Mouse (Mus musculus) kidney, postnatal 0 days (tissue): ENCODE results near the gene Atg16l2. TPM values are rescaled to one million over a fixed set of nuclear protein-coding genes. Genes with fewer than 3 reads are reported as not detected.

ENCODE experiments used
- ATAC-seq: fragments of 200-750 bp; cut with Nextera tagmentation; replicated peaks from 2 replicates; pipeline ENCODE4 v1.8.0; 2017; ENCODE audit warnings: low read depth, moderate number of reproducible peaks, moderate TSS enrichment, moderate library complexity; ENCODE audit not compliant: low FRiP score
- DNase-seq: peaks from one replicate; pipeline ENCODE4 v3.0.0-alpha.2; 2016; ENCODE audit warnings: low spot score
- H3K27ac ChIP-seq: fragments of 300-500 bp; sonication (generic); 2 replicates; pipeline ENCODE4 v1.5.1; 2014; ENCODE audit warnings: mild to moderate bottlenecking
- H3K27me3 ChIP-seq: fragments of 300-500 bp; sonication (generic); 2 replicates; pipeline ENCODE4 v1.6.1; 2014; ENCODE audit warnings: low read length, mixed read lengths; ENCODE audit not compliant: insufficient read depth
- H3K36me3 ChIP-seq: fragments of 300-500 bp; sonication (generic); 2 replicates; pipeline ENCODE4 v1.6.1; 2014; ENCODE audit warnings: low read length, mixed read lengths; ENCODE audit not compliant: insufficient read depth
- H3K4me1 ChIP-seq: fragments of 300-500 bp; sonication (generic); replicated peaks from 2 replicates; pipeline ENCODE4 v1.6.1; 2014; ENCODE audit warnings: antibody characterized with exemption, low read length, mixed read lengths; ENCODE audit not compliant: insufficient read depth
- H3K4me2 ChIP-seq: fragments of 300-500 bp; sonication (generic); 2 replicates; pipeline ENCODE4 v1.6.1; 2014; ENCODE audit warnings: mild to moderate bottlenecking, low read length, moderate library complexity, mixed read lengths
- H3K4me3 ChIP-seq: fragments of 300-500 bp; sonication (generic); replicated peaks from 2 replicates; pipeline ENCODE4 v1.5.1; 2014; ENCODE audit warnings: low read depth, low read length
- H3K9ac ChIP-seq: fragments of 300-500 bp; sonication (generic); 2 replicates; pipeline ENCODE4 v1.6.1; 2014; ENCODE audit warnings: low read depth, low read length
- H3K9me3 ChIP-seq: fragments of 300-500 bp; sonication (generic); replicated peaks from 2 replicates; pipeline ENCODE4 v1.6.1; 2016; ENCODE audit warnings: low read length, inconsistent platforms, mixed read lengths
- CTCF ChIP-seq: IDR thresholded peaks from 2 replicates; pipeline ENCODE4 v1.5.1; 2016; ENCODE audit warnings: antibody characterized with exemption, low read depth, mild to moderate bottlenecking, moderate library complexity
- WGBS: fragments of 180-500 bp; shearing (Covaris S2); extraction: QIAGEN DNeasy Blood & Tissue Kit; methylation state at CpG from one replicate; pipeline ENCODE4 v1.1.7; 2014; 5-methylcytosine and 5-hydroxymethylcytosine counted together
- polyA plus RNA-seq: library from polyadenylated mRNA; unstranded; fragments of >200 nt; fragmentation: Nextera tagmentation; extraction: Ambion mirVana; gene quantifications from 2 replicates; pipeline ENCODE4 v1.2.1, GENCODE M21; 2015

Atg16l2 gene
- polyA plus RNA-seq, 1 experiment from 2014 or later = 16.0 TPM

- H3K27ac ChIP-seq = no peak overlapping the region
- no peak overlapping the region for H3K4me3 ChIP-seq
- no peaks in the 10 kb centered on the region for H3K9me3 ChIP-seq
- WGBS = 60% methylated on average over 7 of the region's 7 CpGs
- H3K4me1 ChIP-seq = peaks cover 9% of the 10 kb centered on the region
- no peak for TF ChIP-seq CTCF
- DNase-seq = no peak
- no peak overlapping the region for H3K9ac ChIP-seq
- no peaks in the 10 kb centered on the region for H3K36me3 ChIP-seq
- peak; percentile 21; the same call in 1 of the 2 replicates for ATAC-seq
- H3K27me3 ChIP-seq = no peaks in the 10 kb centered on the region
- no peak overlapping the region for H3K4me2 ChIP-seq
These were observed 41.1 kb upstream of the Atg16l2 start for GRCm38 (mm10) chr7:101343135-101343534.

GRCm38 (mm10) chr7:101341405-101341804, 39.4 kb upstream of the Atg16l2 start:
- DNase-seq = peak; percentile 38
- H3K4me1 ChIP-seq = no peaks in the 10 kb centered on the region
- no peak overlapping the region for H3K27ac ChIP-seq
- WGBS = 57% methylated on average over 6 of the region's 6 CpGs
- no peak overlapping the region for H3K4me3 ChIP-seq
- H3K36me3 ChIP-seq = no peaks in the 10 kb centered on the region
- no peak overlapping the region for H3K9ac ChIP-seq
- H3K9me3 ChIP-seq = no peaks in the 10 kb centered on the region
- no peaks in the 10 kb centered on the region for H3K27me3 ChIP-seq
- no peak for TF ChIP-seq CTCF
- ATAC-seq = no peak
- H3K4me2 ChIP-seq = no peak overlapping the region

GRCm38 (mm10) chr7:101337401-101337800, 35.4 kb upstream of the Atg16l2 start:
- Histone ChIP-seq H3K4me1 (no peaks in the 10 kb centered on the region), H3K27me3 (no peaks in the 10 kb centered on the region), H3K4me2 (no peak overlapping the region), H3K9ac (no peak overlapping the region), H3K36me3 (no peaks in the 10 kb centered on the region), H3K9me3 (no peaks in the 10 kb centered on the region), H3K27ac (no peak overlapping the region), H3K4me3 (no peak overlapping the region)
- 74% methylated on average over 3 of the region's 3 CpGs for WGBS
- TF ChIP-seq CTCF = no peak
- no peak for DNase-seq
- ATAC-seq = no peak

GRCm38 (mm10) chr7:101336686-101337085, 34.6 kb upstream of the Atg16l2 start:
- Histone ChIP-seq H3K36me3 (no peaks in the 10 kb centered on the region), H3K4me2 (no peak overlapping the region), H3K9ac (no peak overlapping the region), H3K9me3 (no peaks in the 10 kb centered on the region), H3K27me3 (no peaks in the 10 kb centered on the region), H3K4me3 (no peak overlapping the region), H3K27ac (no peak overlapping the region), H3K4me1 (no peaks in the 10 kb centered on the region)
- ATAC-seq (no peak), DNase-seq (no peak)
- TF ChIP-seq CTCF = no peak
- WGBS = 61% methylated on average over 3 of the region's 3 CpGs

GRCm38 (mm10) chr7:101335228-101335627, 33.2 kb upstream of the Atg16l2 start:
- no peaks in the 10 kb centered on the region for H3K27me3 ChIP-seq
- no peak overlapping the region for H3K27ac ChIP-seq
- DNase-seq = no peak
- no peak overlapping the region for H3K9ac ChIP-seq
- ATAC-seq = no peak
- H3K4me1 ChIP-seq = no peaks in the 10 kb centered on the region
- H3K36me3 ChIP-seq = 0 out of 2 replicates have a peak, but pooled peaks cover 3% of the 10 kb centered on the region
- H3K4me2 ChIP-seq = no peak overlapping the region
- TF ChIP-seq CTCF = no peak
- WGBS = 74% methylated on average over 2 of the region's 2 CpGs
- H3K9me3 ChIP-seq = no peaks in the 10 kb centered on the region
- no peak overlapping the region for H3K4me3 ChIP-seq

GRCm38 (mm10) chr7:101332045-101332831, 30.2 kb upstream of the Atg16l2 start:
- 88% methylated on average over 5 of the region's 5 CpGs for WGBS
- Histone ChIP-seq H3K9me3 (no peaks in the 10 kb centered on the region), H3K27me3 (no peaks in the 10 kb centered on the region), H3K4me2 (no peak overlapping the region), H3K27ac (no peak overlapping the region), H3K4me1 (no peaks in the 10 kb centered on the region; the same call in 1 of the 2 replicates), H3K4me3 (no peak overlapping the region), H3K9ac (no peak overlapping the region), H3K36me3 (0 out of 2 replicates have a peak, but pooled peaks cover 3% of the 10 kb centered on the region)
- no peak for DNase-seq
- no peak for TF ChIP-seq CTCF
- ATAC-seq = no peak
